Mouse (Mus musculus) stomach, postnatal 0 days (tissue): ENCODE data around the gene Cux2.

Source experiments
- CTCF ChIP-seq: IDR thresholded peaks from 2 replicates; pipeline ENCODE4 v1.5.1; 2016; ENCODE audit warnings: antibody characterized with exemption, low read depth, mild to moderate bottlenecking, moderate library complexity
- EP300 ChIP-seq: optimal IDR thresholded peaks from 2 replicates; pipeline ENCODE3; 2016; ENCODE audit warnings: antibody characterized with exemption

DNA sequence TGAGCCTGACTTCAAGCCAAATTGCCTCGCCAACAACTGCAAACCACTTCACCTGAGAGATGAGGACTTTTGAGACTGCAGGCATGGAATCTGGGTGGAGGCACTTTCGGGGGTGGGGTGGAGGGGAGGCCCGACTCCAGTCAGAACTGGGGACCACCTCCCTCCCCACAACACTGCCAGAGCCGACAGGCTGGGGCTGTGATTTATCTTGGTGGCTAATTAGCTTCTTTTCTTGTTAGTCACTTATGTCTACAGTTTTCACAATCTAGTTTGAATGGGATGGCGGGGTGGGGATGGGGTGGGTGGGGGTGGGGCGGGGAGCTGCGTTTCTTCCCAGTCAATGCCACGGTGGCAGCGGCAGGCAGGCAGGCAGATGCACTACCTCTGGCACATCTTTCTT lies 125.5 kb downstream of the Cux2 start:
- TF ChIP-seq EP300 (no peak), CTCF (no peak)
